Mouse (Mus musculus) small intestine, adult 2 months (tissue): ENCODE measurements around the gene Narfl. TPM values are rescaled to one million over a fixed set of nuclear protein-coding genes. Genes with fewer than 3 reads are reported as not detected.
A peak's percentile ranks its signal among the peaks of the same experiment; 100 is the strongest.

Experiments used
- H3K27ac ChIP-seq: fragments of 200-500 bp; 2 replicates; pipeline ENCODE4 v1.5.1; 2012; ENCODE audit warnings: low read depth, low read length, control low read depth, inconsistent platforms; ENCODE audit not compliant: insufficient read depth
- H3K27me3 ChIP-seq: fragments of 200-500 bp; 2 replicates; pipeline ENCODE4 v1.6.1; 2012; ENCODE audit warnings: mild to moderate bottlenecking, moderate library complexity, low read length, inconsistent platforms; ENCODE audit not compliant: control insufficient read depth, insufficient read depth
- H3K36me3 ChIP-seq: fragments of 200-500 bp; 2 replicates; pipeline ENCODE4 v1.6.1; 2012; ENCODE audit warnings: mild to moderate bottlenecking, low read length, control low read depth, inconsistent platforms; ENCODE audit not compliant: control insufficient read depth, insufficient read depth
- H3K4me1 ChIP-seq: fragments of 200-500 bp; 2 replicates; pipeline ENCODE4 v1.6.1; 2012; ENCODE audit warnings: low read length, inconsistent platforms, mixed read lengths; ENCODE audit not compliant: control insufficient read depth, insufficient read depth, insufficient read length
- H3K4me3 ChIP-seq: fragments of 200-500 bp; 2 replicates; pipeline ENCODE4 v1.5.1; 2012; ENCODE audit warnings: low read depth, mild to moderate bottlenecking, control low read depth, inconsistent platforms, low read length, moderate library complexity
- CTCF ChIP-seq: fragments of 200-500 bp; IDR thresholded peaks from 2 replicates; pipeline ENCODE4 v1.5.1; 2012; ENCODE audit warnings: low read depth, mild to moderate bottlenecking, control low read depth, inconsistent platforms, low read length, moderate library complexity, mixed read lengths; ENCODE audit not compliant: insufficient replicate concordance, insufficient read length; ENCODE audit errors: extremely low read depth
- POLR2A ChIP-seq: fragments of 200-500 bp; IDR thresholded peaks from 2 replicates; pipeline ENCODE4 v1.6.1; 2012; ENCODE audit warnings: low read depth, mild to moderate bottlenecking, control low read depth, inconsistent platforms, low read length, moderate library complexity
- WGBS: fragments of 180-500 bp; shearing (Covaris S2); methylation state at CpG from one replicate; pipeline ENCODE4 v1.1.7; 2018; 5-methylcytosine and 5-hydroxymethylcytosine counted together
- polyA plus RNA-seq: library from polyadenylated mRNA; depleted of rRNA; stranded (reverse); fragments of >200 nt; gene quantifications from 2 replicates; pipeline ENCODE4 v1.2.3, GENCODE M21; 2012

Narfl gene
- polyA plus RNA-seq, 1 experiment = 19.3 TPM

DNA sequence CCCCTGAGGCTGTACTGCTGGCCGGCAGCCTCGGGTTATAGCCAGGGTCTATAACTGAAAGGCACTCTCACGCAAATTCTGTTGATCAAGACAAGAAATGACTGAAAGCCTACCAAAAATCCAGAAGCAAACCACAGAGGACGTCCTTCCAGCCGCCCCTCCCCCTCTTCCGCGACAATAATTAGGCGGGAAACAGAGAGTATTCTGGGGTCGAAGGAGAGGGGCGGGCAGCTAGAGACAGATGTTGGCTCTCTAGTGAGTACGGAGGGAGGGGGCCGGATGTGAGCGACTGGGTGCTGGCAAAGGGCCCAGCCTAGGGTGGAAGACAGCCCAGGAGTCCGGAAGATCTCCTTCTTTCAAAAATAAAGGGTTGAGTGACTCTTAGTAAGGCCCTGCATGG is 19.0 kb downstream of the Narfl start, which contains the start of gene Fam173a:
TSS of gene Fam173a (minus strand) at position 287 of the 400 bp plus-strand sequence.
- peak; percentile 10; the same call in 1 of the 2 replicates for TF ChIP-seq CTCF
- no peak for TF ChIP-seq POLR2A
- no peaks in the 10 kb centered on the region for H3K27me3 ChIP-seq
- WGBS = 0% methylated on average over 14 of the region's 14 CpGs
- peaks cover 3% of the 10 kb centered on the region for H3K36me3 ChIP-seq
- peak within 1 kb of the TSS; percentile 91 for H3K4me3 ChIP-seq
- H3K4me1 ChIP-seq = peaks cover 18% of the 10 kb centered on the region
- H3K27ac ChIP-seq = peak within 1 kb of the TSS; percentile 94

DNA sequence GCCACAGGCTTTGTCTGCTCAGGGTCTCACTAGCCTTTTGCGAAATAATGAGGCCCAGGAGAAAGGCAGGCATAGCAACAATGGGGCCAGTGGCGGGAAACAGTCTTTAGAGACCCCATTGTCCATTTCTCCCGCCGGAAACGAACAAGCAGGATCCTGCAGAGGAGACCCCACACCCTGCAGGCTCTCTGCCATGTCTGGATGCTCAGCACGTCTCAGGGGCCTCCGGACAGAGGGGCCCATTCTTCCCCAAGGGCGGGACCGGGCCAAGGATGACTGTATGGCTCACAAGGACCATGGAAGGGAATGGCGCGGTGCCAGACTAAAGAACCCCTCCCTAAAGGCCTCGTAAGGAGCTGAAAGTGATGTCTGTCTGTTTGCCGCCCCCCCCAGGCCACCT is 20.6 kb downstream of the Narfl start:
- TF ChIP-seq CTCF (no peak), POLR2A (no peak)
- WGBS = 85% methylated on average over 13 of the region's 13 CpGs
- Histone ChIP-seq H3K27ac (no peak overlapping the region), H3K36me3 (peaks cover 3% of the 10 kb centered on the region; the same call in 1 of the 2 replicates), H3K4me1 (peaks cover 18% of the 10 kb centered on the region), H3K4me3 (no peak overlapping the region), H3K27me3 (no peaks in the 10 kb centered on the region)

- TF ChIP-seq CTCF = no peak
- no peak for TF ChIP-seq POLR2A
- no peaks in the 10 kb centered on the region for H3K36me3 ChIP-seq
- no peak overlapping the region for H3K27ac ChIP-seq
- H3K27me3 ChIP-seq = no peaks in the 10 kb centered on the region
- H3K4me3 ChIP-seq = no peak overlapping the region
- peaks cover 18% of the 10 kb centered on the region for H3K4me1 ChIP-seq
- 93% methylated on average over 17 of the region's 17 CpGs for WGBS
Observed at GRCm38 (mm10) chr17:25794998-25795397, 21.4 kb downstream of the Narfl start.

DNA sequence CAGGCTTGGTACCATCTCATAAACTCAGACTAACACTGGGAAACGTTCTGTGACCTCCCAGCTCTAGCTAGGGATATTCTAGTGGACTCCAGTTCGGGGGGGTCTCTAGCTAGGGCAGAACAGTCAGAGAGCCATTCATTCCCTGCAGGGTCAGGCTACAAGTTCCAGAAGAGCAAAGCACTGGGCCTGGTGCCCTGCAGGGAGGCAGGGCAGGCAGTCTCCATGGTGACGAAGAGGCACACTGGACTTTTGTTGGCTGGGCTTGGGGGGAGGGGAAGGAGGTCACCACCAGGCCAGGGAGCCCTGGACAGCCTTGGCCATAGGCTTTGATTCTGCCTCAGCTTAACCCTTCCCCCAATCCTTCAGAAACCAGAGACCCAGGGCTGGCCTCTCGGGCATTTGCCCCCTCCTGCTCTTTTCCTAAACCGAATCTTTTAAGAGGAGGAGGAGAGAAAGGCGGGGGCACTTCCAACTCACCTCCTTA is 22.1 kb downstream of the Narfl start, which contains the start of gene AC134908.4:
TSS of gene AC134908.4 (minus strand) at position 51 of the 484 bp plus-strand sequence.
- H3K27ac ChIP-seq = no peak within 1 kb of the TSS
- 80% methylated on average over 6 of the region's 6 CpGs for WGBS

DNA sequence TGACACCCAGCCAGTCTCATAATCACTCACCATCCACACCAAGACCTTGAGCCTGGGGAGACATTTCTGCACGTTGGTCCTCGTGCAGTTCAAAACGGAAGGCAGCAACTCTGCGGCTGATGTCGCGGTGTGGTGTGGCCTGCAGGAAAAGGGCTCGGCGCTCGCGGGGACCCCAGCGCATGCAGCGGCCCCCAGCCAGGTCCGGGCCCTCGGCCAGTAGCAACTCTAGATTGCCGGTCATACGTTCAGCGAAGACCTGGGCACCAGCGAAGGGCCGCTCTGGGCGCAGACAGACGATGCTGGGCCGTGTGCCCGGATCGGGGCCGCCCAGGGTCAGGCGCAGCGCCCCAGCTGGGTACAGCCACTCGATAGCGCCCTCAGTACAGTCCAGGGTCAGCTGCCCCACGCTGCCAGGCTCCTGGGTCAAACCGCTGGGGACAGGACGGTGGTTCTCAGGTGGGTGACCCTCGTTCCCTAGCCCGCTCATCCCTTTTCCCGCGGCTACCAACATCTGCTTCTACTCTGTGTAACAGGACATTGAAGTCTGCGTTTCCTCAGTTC is 22.7 kb downstream of the Narfl start:
- Histone ChIP-seq H3K4me3 (peak overlapping the region; percentile 69), H3K36me3 (no peaks in the 10 kb centered on the region), H3K4me1 (peaks cover 16% of the 10 kb centered on the region), H3K27me3 (no peaks in the 10 kb centered on the region), H3K27ac (no peak overlapping the region)
- no peak for TF ChIP-seq POLR2A
- no peak for TF ChIP-seq CTCF
- 6% methylated on average over 37 of the region's 37 CpGs for WGBS

More for the DNA sequence above, 22.1 kb downstream of the Narfl start, which contains the start of gene AC134908.4:
- H3K36me3 ChIP-seq = no peaks in the 10 kb centered on the region
- H3K4me1 ChIP-seq = peaks cover 18% of the 10 kb centered on the region
- TF ChIP-seq CTCF (no peak), POLR2A (no peak)
- H3K4me3 ChIP-seq = peak within 1 kb of the TSS; percentile 69
- H3K27me3 ChIP-seq = no peaks in the 10 kb centered on the region

DNA sequence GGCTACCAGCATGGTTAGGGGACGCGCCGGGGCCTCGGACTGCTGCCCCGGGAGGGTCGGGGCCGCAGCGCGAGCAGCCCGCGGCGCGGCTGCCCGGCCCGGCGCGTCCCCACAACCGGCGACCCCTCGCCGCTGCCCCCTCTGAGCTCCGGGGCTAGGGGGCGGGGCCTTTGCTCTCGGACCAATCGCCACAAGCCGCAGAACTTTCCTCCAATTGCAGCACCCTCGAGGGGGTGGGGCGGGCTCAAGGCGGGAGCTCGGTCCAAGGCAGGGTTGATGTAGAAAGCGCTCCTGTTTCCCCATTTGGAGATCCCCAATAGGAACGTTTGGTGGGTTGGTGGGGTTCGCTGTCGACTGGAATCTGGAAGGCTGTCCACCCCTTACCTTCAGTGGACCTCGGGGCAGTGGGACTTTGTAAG is 23.4 kb downstream of the Narfl start, which contains the start of gene Metrn:
TSS of gene Metrn (minus strand) at position 186 of the 419 bp plus-strand sequence.
- TF ChIP-seq CTCF (no peak), POLR2A (no peak)
- Histone ChIP-seq H3K27ac (no peak within 1 kb of the TSS), H3K36me3 (no peaks in the 10 kb centered on the region), H3K27me3 (no peaks in the 10 kb centered on the region), H3K4me3 (peak within 1 kb of the TSS; percentile 69), H3K4me1 (peaks cover 13% of the 10 kb centered on the region)
- under 1% methylated on average over 35 of the region's 35 CpGs for WGBS

- Histone ChIP-seq H3K4me3 (no peak overlapping the region), H3K27me3 (0 out of 2 replicates have a peak, but pooled peaks cover 8% of the 10 kb centered on the region), H3K36me3 (no peaks in the 10 kb centered on the region), H3K4me1 (peaks cover 5% of the 10 kb centered on the region), H3K27ac (no peak overlapping the region)
- TF ChIP-seq CTCF = peak; percentile 78; the same call in 1 of the 2 replicates
- no peak for TF ChIP-seq POLR2A
- WGBS = 5% methylated on average over 6 of the region's 6 CpGs
Observed at GRCm38 (mm10) chr17:25801029-25801428, 27.5 kb downstream of the Narfl start.
